Mouse (Mus musculus) retina, embryonic 14.5 days (tissue): ENCODE measurements at regions not wholly inside any gene's neighbourhood (a gene's known extent, or its start where the extent isn't known, plus 50 kb on each side); places are given as distances from the start of the nearest gene placed in this dataset.

Experiments used
- DNase-seq: peaks from one replicate; pipeline ENCODE4 v3.0.0-alpha.2; 2015; ENCODE audit warnings: low spot score

DNA sequence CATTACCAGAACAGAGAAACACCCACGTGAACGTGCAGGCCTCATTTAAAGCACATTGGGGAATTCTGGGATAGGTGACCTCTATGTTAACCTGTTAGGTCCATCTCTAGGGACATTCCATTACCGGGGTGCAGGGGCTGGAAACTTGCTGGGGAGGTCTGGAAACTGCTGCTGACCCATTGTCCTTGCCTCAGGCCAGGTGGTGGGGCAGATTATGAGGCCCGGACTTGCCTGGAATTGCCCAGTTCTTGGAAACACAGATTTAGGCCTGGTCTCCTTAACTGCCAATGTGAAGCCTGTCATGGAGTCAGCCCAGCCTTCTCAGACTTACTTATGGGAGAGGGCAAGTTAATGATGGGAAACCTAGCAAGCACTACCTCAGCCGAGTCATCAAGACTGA is 175.3 kb upstream of the Klf7 start:
- DNase-seq, result no peak

DNA sequence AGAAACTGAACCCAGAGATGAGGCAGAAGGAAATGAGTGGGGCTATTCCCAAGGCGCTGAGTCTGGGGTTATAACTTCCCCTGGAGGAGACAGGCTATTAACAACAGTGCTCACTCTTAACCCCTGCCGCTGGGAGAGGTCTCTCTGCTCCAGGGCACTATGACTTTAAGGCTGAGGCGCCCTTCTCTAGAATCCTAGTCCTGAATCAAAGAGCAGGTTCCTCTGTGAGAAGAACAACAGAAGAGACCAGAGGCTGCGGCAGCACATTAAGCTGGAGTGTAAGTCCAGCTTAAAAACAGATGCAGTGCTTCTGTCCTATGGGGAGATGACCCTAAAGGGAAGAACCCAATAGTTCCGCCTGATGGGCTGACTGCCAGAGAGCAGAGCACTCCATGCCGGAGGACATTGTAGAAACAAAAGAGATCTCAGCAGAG is 173.4 kb upstream of the Klf7 start:
- DNase-seq, result no peak

DNA sequence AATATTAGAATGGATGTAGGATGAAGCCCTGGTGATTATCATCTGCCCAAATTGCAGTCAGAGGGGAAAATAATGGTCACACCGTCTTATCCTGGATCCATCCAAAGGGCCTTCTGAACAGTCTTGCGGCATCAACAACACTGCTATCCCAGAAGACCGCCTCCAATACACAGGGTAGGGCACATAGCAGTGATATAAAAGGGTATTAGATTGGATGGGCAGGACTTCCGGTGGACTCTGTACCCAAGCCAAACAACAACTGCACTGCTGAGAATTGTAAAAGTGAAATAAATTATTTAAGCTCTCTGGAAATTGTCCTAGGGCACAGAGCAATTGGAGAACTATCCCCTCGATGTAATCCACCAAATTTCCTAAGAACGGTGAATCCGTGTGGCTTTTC is 173.0 kb upstream of the Klf7 start:
- no peak for DNase-seq

DNA sequence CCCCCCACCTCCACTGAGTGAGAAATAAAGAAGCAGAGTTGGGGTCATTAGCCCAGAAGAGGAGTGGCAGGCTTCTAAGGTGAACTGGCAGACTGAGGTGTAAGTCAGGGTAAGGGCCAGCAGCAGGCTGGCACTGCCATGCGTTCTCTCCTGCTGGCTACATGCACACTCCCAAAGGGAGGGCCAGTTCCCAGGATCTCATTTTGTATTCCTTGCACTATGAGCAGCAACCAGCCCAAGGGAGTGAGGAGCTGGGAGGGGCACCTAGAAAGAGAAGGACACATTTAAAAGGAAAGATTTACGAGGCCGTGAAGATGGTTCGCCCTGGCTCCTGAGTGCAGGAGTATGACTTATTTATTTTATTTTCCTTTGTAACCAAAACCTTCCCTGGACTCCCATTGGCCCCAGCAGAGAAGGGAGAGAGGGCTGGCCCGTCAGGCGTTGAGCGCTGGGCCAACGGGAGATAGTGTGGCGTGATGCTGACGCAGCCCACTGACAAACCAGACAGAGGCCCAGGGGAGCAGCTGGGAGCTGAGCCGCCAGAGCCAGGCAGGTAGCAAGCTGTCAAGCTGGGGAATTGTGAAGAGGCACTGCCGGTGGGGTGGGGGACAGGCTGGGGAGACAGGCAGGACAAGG is 166.8 kb upstream of the Klf7 start:
- no peak for DNase-seq

DNA sequence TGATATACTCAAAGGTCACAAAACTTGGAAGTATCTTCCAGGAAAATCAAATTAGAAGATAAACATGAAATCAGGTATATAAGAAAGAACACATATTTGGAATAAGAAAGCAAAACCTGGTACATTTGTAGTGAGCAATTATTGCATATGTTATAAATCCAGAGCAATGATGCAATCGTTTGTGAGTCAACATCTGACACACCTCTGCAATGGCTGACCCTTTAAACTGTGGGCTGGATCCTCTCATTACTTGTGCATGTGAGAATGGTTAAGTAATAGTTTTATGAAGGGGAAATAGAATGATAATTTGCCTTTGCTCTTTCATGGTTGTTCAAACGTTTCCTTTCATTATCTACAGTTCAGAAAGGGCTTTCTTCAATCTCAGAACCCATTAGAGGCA is 165.0 kb upstream of the Klf7 start:
- DNase-seq, result no peak

DNA sequence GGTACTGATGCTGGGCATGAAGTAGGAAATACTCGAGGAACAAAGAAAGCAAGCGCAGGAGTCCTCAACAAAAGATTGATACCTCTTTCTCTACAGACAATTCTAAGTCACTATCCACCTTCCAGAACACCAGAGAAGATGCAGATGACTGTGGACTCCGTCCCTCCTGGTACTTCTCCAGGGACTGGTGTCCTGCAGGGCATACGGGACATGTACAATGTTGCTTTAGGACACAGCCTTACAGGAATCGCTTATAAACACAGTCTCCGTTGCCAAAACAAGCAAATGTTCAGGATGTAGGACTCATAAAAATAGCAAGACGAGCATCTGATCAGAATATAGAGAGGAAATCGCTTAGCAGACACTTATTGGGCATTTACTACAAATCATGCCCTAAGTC is 162.6 kb upstream of the Klf7 start:
- DNase-seq, result no peak

DNA sequence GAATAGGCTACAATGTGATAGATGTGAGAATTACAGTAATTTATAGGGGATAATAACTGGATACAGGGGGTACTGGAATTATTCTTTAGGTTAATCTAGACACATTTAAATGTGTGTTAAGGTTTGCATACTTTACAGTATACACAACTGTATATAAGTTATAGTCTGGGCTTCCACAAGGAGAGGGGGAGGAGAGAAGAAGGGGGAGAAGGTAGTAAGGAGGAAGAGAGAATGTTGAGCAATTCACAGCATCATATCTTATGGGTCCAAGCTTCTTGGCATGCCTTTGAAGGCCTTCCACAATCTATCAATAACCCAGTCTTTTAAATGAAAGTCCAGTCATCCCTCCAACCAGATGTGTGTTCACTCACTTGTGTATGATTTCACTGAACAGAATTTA is 153.8 kb upstream of the Klf7 start:
- DNase-seq, result no peak

DNA sequence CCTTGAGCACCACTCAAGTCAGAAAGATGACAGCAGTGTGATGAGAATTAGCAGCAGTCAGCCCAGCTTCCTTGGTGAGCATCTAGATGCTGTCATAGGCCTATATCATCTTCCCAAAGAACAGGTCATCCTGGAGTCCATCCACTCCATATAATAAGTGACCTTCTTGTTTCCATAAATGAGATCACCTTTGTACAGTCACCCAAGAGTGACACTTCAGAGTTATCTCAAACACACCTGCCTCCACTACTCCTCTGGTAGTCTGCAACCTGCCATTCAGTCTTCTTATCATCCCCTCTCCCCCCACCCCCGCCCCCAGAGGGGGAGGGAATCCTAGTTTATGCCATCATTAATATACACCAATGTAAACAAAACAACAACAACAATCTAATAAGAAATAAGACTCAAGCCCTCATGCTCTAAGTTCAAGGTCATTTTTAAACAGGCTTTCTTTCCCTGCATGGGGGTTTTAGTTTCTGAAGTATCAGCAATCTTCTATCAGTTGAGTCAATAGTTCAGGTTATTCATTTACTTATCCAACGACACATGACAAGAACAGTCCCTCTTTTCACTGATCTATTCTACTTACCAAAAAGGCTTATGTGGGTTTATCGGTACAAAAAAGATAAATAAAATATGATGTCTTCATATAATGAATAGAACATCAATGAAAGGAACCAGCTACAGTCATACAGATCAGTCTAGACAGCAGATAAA is 153.2 kb upstream of the Klf7 start:
- DNase-seq, result no peak

DNA sequence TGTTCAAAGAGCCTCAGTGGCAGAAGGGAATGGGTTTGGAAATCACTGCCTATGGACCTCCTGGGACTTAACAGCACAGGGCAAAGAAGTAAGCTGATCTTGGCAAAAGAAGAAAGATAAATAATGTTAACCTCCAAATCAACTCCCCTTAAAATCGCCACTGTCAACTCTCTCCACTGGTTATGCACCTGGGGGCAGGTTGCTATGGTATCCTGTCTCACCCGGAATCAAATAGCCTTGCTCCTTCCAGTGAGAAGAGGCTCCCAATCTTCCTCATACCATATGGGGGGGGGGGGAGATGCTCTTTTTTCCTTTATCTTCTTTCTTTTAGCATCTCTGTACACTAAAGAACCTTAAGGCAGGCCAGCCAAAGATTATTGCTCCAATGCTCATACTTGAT is 135.2 kb upstream of the Klf7 start:
- DNase-seq, result no peak

DNA sequence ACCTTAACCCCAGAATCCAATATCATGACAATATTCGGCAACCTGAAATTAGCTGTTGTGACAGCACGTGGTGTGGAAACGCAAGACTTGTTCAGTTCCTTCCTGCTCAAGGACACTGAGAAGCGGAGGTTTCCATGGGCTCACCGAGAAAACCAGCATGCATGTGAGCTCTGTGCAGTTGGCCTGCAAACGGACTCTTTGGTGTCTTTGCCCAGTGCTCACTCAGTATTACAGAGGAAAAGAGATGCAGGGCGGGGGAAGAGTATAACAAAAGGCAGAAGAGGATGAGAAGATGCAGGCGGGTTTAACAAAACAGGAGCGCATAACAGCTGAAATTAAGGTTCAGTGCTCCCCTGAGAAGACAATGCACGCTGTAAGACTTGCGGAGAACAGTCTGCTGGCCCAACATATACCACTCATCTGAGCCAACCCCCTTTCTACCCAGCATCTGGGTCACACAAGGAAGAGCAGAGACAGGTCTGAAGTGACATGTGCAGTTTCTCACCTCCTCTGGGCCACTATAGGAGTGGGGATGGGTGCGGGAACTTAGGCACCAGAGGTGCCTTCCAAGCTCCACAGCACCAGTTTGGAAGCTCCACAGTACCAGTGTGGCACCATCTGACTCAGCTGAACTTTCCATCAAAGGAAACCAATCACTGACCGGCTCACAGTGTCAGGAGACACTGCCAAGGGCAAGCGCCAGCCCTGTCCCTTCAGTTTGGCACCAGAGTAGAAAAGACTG is 133.6 kb upstream of the Klf7 start:
- peak; percentile 26 for DNase-seq

DNA sequence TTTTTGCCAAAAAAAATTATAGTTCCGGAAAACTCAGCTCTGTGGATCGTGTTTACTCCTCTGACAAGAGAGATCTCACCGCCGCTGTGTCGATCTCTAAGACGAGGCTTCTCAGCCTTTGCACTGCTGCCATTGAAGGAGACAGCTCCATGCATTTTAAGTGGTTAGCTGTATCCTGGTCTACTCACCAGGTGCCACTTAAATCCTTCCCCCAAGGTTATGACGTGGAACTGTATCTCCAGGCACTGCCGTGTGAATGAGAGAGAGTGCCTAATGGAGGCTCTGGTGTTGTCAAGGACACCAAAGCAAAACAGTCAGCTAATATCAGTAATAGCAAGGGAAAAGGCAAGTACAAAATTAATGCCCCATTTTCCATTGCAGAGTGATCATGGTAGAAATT is 132.6 kb upstream of the Klf7 start:
- peak; percentile 13 for DNase-seq

DNA sequence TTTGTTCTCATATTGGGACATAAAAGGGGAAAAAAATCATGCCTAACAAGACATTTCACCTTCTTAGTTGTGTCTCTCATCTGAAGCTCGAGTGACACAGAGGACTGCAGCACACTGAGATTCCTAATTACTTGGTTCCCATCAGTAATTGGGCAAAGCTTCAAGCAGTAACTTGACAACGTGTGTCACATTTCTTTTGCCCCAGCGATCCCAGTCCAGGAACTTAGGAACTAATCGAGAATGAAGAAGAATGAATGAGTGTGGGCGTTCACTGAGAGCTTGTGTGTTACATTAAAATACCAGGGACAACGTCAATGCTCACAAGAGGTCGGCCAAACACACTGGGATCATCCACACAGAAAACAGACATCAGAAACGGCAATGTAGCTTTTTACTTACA is 131.9 kb upstream of the Klf7 start:
- DNase-seq, result peak; percentile 65

DNA sequence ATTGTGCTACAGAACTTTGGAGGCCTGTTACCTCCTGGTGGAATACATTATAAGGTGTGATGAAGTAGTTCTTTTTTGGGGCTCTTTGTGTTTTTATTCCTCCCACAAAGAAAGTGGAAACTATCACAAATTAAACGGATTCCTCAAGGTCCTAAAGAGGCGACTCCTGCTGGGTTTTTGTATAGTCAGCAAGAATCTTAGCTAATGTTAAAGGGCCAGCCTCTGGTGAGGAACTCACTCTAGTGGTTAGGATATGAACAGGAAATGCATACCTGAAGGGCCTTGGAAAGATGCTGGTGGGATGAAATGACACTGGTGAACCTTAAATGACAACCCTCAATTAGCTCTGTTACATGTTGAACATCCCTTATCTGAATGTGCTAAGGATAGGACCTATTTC is 120.3 kb upstream of the Klf7 start:
- no peak for DNase-seq

DNA sequence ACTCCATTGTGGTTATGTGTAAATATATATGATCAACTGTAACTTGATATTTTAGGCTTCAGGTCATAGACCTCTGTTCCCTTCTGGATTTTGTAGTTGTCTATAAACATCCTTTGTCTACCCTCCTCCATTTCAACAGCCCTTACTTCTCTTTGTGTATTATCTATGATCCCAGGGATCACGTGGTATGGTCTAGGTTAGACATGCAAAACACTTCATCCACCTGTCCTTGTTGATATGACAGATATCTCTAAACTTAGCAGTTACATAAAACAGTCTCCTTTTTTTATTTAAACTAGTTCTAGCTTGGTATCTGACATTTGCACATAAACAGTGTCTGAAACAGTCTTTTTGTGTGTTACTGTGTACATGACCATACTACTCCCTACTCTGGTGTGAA is 107.6 kb upstream of the Klf7 start:
- DNase-seq, result no peak

DNA sequence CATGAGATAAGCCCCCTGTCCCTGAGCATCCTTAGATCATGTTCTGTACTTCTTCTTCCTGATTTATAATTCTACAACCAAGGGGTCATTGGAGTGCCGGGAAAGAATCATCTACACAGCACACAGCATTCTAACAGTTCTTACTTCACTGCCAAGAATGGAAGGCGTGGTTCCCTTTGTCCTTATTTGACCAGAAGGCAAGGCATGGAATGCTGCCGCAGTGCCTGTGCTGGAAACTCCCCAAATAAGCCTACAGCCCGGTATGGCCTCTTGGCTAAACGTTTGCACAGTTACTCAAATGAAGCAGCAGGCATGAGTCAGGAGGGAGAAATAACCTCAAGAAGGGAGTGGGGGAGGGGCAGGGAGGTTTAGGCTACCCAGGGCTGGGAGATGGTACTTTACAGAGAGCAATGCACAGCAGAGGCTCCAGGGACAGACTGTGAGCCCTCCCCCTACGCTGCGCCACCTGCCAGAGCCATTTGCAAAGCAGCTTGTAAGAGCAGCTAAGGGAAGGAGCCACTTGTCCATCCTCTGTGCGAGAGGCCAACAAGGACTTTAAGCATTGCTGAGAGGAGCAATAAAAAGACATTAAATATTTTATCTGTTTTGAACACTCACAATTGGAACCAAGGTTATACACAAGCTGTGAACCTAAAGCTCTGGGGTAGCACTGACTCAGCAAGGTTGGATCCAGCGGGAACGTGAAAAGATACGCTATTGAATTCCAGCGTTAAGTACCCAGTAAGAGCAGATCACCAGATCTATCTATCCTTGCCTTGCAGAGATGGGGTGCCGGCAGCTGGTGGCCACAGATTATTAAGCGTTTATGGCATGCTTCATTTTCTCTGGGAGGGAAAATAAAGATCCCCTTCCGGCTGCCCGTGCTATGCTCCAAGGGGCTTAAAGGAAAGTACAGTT is 104.2 kb upstream of the Klf7 start:
- peak; percentile 81 for DNase-seq

DNA sequence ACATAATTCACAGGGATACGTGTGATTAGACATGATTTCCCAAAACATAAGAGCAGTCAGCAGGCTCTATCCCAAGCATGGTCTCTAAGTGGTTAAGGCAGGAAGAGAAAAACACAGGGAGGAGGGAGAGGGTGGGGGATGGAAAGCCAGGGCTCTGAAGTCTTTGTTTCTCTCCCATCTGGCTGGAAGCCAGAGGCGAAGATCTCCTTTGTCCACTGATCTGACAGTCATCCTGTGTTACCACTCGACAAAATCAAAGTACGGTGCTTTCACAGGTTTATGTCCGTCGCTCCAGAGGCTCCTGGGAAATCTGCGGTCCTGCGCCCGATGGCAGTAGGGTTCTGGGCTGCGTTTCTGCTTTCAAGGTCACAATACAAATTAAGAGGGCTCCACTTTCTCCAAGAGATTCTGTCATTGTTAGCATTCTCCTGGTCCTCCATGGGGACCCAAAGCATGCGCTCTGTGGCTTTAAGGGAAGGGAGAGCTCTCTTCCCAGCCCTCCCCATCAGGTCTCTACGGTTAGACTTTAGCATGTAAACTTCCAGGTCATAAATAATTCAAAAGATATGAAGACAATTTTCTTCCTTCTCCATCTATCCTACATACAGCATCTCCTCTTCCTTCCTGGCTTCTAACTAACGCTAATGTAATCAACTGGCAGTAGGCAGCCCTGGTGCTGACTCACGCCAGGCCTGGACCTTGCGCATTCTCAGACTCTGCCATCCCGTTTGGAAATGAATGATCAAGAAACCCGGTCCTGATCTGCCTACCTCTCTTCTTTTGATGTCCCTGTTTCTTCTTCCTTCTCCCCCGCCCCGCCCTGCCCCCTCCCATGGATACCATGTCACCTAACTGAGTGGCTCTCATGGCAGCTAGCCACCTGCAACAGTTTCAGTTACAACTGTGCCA is 102.0 kb upstream of the Klf7 start:
- DNase-seq, result peak; percentile 67

DNA sequence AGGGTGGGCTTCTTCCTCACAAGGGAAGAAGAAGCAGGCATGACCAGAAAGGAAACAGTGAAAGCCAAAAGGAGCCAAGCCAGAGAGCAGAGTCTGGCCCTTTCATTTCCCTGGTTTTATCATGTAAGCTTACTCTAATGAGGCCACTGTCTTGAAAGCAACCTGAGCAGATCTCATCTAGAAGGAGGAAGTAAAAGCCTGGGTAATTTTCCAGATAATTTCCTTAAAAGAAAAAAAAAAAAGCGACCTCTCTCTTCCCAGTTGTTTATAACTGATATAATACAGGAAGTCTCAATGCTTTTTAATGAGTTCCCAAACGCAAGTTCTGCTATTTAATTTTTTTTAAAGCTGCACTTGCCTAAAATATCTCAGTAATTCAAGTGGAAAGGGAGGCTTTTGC is 100.4 kb upstream of the Klf7 start:
- no peak for DNase-seq

DNA sequence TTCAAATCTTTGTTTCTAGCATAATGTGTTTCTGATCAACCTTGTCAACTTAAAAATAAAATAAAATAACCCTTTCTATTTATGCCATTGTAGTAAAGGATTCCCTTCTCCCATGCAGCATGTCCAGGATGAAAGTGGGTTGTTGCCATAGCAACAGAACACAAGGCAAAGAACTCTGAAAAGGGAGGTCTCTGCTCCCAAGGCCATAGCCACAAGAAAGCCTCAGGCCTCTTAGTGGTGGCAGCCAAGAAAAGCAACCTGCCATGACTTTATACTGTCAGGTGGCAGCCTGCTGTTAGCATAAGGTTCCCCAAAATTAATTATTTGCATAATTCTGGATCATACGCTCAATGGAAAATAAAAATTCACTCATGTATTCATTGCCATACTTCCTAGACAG is 98.4 kb upstream of the Klf7 start:
- peak; percentile 73 for DNase-seq

DNA sequence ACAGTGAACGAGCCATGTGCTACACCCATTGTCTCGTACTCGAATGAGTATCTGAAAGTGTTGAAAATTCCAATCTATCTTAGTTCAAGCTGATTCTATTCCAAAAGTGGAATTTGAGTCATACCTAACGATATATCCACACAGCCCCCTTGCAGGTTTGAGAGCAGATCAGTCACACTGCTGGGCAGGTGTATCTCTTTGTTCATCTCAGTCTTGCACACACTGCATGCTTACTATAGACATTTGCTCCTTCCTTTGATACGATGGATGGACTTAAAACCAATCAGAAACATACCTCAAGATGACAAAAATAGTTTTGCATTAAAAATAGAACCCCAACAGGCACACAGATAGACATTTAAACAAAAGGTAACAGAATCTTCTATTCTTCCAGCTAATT is 98.0 kb upstream of the Klf7 start:
- no peak for DNase-seq

DNA sequence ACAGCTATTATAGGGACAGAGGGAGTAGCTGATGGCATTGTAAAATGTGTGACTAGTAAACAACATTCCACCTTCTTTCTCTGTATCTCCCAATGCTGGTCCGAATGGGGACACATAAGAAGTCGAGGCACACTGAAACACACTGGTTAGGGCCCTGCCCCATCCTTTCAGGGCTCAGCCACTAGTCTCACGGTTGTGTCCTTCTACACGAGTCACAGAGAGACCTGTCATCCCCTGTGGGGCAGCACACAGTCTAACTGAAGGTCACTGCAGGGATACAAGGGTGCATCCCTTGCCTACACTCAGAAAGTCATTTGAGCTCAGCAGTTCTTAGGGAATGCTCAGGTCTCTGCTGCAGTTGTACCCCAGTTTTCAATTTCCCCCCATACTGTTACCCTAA is 93.6 kb upstream of the Klf7 start:
- no peak for DNase-seq

DNA sequence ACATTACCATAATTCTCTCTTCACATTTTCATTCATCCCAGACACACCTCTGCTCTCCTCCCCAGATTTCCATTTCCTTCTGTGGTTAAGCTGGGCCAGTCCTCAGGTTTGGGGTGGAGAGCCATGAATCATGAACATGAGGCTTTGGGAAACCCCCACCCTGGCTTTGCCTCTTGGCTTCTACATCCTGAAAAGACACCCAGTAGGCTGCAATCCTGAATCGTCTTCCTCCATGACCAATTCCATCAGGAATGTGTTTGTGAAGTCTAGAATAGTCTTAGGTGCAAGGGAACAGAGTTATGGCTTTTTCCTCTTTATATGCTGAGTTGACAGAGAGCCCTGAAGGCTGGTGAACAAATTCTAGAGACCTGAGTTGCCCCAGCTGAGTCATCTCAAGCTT is 87.0 kb upstream of the Klf7 start:
- no peak for DNase-seq
